Mouse (Mus musculus) brain, embryonic 14.5 days (tissue): Measurements from ENCODE around the gene Msantd2. TPM values are rescaled to one million over a fixed set of nuclear protein-coding genes. Genes with fewer than 3 reads are reported as not detected.

Source experiments
- DNase-seq: peaks from one replicate; pipeline ENCODE4 v3.0.0-alpha.2; 2011; ENCODE audit warnings: low read depth
- CTCF ChIP-seq: fragments of 200-500 bp; IDR thresholded peaks from 2 replicates; pipeline ENCODE4 v1.5.1; 2012; ENCODE audit warnings: inconsistent platforms, mild to moderate bottlenecking, moderate library complexity, borderline replicate concordance; ENCODE audit not compliant: insufficient read depth, insufficient read length; ENCODE audit errors: extremely low read depth
- POLR2A ChIP-seq: fragments of 200-500 bp; IDR thresholded peaks from 2 replicates; pipeline ENCODE4 v1.6.1; 2012; ENCODE audit warnings: mild to moderate bottlenecking, inconsistent platforms, borderline replicate concordance; ENCODE audit not compliant: poor library complexity, insufficient read depth, insufficient read length, severe bottlenecking; ENCODE audit errors: extremely low read depth
- polyA plus RNA-seq: library from polyadenylated mRNA; depleted of rRNA; stranded (reverse); fragments of >200 nt; gene quantifications from 2 replicates; pipeline ENCODE4 v1.2.3, GENCODE M21; 2012

Msantd2 gene
- polyA plus RNA-seq, 1 experiment: 72.6 TPM

DNA sequence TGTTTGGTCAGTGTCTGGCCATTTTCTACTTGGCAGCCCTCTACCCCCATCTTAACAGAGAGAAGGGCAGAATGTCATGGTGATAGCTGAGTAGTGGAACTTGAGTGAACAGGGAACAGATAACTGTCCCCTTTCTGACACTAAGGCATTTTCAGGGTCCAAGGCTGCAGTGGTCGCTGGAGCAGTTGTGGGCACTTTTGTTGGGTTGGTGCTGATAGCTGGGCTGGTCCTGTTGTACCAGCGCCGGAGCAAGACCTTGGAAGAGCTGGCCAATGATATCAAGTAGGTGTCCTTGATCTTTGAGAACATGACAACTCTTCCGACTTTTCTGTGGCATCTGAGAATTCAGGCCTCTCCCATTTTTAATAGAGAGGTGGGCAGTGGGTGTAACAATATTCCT is 47.7 kb downstream of the Msantd2 start:
- no peak for TF ChIP-seq POLR2A
- TF ChIP-seq CTCF: no peak
- no peak for DNase-seq

DNA sequence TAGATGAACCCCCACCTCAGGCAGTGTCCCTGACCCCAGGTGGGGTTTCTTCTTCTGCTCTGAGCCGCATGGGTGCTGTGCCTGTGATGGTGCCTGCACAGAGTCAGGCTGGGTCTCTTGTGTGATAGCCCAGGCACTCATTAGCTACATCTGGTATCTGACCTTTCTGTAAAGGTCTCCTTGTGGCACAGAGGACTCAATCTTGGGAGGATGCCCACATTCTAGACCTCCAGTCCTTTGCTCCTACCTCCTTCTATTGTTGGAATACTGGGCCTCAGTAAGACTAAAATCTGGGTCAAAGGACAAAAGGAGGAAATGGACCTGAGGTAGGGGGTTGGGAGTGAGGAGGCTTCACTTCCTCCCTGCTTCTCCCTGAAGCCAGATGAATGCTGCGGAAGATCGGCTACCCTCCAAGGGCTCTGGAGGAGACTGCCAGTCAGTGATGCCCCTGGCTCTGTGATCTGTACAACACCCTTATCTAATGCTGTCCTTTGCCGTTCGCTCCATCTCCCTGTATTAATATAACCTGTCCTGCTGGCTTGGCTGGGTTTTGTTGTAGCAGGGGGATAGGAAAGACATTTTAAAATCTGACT is 48.6 kb downstream of the Msantd2 start:
- DNase-seq: no peak
- TF ChIP-seq POLR2A (no peak), CTCF (no peak)

DNA sequence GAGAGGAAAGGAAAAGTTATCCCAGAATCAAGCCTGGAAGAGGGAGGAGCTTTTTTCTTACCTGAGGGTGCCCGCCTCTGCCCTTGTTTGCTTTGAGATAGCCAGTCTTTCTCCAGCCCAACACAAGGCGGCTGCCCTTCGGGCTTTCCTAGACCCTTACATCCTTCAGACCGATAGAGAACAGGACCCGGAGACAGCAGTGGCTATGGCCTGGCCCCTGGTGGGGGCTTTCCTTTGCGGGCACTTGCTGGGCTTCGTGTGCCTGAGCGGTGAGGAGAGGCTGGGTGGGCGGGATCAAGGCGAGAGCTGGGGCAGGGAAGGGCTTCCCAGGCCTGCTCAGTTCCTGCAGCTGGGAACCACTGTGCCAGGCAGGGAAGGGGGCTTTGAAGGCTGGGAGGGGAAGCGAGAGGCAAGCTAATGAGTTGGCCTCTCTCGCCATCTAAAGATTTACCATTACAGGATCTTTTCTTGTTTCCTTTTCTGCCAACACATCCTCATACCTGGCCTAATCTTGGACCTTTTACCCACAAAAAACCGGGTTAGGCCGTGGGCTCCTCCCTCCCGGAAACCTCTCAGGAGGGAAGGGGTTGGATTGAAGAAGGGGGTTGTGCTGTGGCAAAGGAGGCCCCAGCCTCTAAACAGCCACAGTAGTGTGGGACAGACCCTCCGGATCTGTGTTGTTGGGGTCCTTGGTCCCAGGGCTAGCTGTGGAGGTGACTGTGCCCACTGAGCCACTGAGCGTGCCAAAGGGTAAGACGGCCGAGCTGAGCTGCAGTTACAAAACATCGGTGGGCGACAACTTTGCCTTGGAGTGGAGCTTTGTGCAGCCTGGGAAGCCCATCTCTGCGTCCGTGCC is 50.3 kb downstream of the Msantd2 start, which contains the start of gene Vsig2:
Gene Vsig2 (plus strand): TSS at position 86 of the 856 bp plus-strand sequence.
- TF ChIP-seq POLR2A (no peak), CTCF (no peak)
- DNase-seq: no peak

DNA sequence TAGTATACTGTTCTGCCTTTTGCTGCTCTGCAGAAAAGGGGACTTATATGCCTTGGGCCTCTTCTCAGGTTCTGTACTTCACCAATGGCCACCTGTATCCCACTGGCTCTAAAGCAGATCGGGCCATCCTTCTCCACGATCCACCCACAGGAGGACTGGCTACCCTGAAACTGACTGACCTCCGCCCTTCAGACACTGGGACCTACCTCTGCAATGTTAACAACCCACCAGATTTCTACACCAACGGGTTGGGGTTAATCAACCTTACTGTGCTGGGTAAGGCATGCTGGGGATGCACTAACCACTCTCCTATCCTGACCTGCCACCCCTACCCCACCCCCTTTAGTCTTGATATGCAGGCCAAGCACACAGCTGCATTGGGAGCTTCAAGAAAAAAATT is 51.1 kb downstream of the Msantd2 start:
- no peak for DNase-seq
- TF ChIP-seq CTCF (no peak), POLR2A (no peak)

DNA sequence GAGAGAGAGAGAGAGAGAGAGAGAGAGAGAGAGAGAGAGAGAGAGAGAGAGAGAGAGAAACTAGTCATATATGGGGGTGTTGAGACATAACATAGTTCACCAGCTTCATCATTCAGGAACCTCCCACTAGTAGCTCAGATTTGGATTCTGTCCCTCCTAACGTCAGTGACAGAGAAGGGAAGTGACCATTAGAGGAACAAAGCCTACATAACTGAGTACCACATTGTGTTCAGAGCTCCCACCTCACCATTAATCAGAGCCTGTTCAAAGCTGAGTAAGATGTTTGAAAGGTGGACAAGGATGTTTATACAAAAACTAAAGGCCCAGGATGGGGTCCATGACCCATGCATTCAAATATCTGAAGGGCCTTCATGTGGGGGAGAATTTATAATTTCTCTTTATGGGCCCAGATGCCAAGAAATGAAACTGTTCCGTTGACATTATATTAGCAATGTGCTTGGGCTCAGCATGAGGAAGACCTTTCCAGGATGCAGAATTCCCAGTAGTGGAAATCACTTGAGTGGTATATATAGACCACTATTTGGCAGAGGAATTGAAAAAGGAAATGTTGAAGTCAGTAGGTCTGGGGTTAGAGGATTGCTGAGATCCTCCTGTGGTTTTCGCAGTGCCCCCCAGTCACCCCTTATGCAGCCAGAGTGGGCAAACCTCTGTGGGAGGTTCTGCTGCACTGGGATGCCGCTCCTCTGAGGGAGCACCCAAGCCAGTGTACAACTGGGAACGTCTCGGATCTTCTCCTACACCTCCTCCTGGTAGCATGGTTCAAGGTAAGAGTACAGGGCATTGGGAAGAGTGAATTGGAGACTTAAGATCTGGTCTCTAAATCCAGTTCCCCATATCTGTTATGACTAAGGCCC is 51.8 kb downstream of the Msantd2 start:
- TF ChIP-seq POLR2A (no peak), CTCF (no peak)
- DNase-seq: no peak

DNA sequence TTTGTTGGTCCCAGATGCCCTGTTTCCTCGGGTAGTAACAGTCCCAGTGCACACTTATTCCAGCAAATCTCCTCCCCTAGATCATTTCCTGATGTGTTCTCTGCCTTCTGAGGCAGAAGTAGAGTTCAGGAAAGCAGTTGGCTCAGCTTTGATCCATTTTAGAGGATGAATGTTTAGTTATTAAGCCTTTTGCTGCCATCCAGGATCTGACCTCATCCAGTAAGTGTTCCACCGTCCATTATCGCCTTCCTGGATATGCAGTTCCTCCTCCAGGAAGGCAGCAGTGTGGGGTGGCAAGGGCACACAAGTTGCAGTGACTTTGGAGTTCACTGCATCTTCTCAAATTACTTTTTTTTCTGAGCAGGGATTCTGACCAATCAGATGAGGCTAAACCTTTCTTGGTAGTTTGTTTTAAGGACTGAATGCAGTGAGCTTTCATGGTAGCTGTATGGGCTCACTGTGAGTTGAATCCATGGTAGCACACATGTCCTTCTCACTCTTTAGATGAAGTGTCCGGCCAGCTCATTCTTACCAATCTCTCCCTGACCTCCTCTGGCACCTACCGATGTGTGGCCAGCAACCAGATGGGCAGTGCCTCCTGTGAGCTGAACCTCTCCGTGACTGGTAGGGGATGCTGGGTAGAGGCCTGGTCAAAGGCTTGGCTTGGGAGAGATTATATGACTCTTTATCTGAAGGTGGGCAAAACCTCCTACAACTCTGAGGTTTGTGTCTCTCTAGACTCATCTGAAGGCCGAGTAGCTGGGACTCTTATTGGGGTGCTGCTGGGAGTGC is 52.9 kb downstream of the Msantd2 start:
- no peak for TF ChIP-seq POLR2A
- TF ChIP-seq CTCF: no peak
- no peak for DNase-seq

DNA sequence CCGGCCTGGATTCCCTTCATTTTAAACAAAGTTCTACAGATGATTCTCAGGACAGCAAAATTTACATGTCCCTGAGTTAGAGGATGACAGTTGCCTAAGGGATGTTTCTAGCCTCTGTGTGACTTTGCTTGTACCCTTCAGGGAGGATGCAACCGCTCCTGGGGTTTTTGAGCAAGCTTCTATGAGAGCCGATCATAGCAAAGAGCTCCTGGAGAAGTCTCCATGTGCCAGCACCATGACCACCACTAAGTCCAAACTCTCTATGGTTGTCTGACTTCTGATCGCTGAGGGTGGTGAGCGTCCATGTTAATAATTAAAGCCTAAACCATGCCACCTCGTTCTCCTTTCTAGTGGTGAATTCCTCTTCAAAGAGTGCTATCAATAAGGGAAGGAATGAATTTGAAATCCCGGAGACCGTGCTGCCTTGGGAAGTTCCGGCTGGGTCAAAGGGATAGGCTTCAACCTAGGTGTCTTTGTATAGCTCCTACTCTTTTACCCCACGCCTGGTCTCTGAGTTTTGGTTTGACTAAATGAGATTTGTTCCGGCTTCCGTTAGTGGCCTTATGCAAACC is 54.8 kb downstream of the Msantd2 start:
- DNase-seq: no peak
- TF ChIP-seq POLR2A: no peak
- TF ChIP-seq CTCF: no peak

DNA sequence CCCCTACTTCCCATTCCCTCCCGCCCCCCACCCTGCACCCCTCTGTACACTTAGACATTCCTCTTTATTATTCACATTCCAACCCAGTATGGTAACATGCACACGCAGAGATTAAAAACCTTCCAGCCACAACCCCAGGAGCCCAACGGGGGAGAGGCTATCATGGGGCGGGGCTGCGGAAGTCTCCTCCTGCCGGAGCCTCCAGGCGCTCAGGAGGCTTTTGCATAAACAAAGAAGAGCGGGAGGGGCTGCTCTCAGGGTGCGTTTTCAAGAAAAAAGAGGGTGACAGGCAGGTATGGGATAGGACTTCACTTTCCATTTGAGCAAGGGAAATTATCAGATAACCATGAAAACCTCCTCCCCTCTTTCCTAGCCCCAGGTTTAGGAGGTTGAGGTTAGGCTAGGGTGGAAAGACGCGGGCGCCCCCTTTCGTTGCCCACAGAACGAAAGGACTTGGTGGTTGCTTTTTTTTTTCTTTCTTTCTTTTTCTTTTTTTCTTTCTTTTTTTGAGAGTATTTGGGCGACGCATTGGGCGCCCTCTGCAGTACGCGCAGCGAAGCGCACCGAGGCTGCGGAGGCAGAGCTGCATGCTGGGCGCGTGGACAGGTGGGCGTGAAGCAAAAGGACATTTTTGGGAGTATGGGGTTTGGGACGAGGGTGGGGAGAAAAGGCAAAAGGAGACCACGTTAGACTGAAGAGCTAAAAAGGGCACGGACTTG is 55.5 kb downstream of the Msantd2 start:
- peak; percentile 73 for DNase-seq
- TF ChIP-seq POLR2A: no peak
- peak; percentile 73 for TF ChIP-seq CTCF

DNA sequence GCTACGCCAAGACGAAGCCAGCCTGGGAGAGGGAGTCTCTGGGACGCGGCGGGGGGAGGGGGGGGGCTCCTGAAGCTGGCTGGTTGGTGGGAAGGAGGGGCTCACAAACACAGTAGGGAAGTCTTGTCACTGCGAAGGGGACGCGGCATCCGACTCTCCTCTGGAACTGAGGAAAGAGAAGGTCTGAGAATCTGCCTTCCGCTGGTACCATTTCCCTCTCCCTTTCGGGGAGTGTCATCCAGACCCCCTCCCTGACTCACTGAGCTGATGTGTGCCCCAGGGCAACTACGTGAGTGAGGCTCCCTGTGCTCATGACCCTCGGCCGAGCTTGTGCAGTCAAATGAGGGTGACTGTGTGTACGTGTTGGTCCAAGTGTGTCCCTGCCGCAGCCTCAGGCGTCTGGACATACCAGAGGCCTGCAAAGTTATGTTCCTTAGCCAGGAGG is 56.1 kb downstream of the Msantd2 start:
- no peak for DNase-seq
- TF ChIP-seq CTCF (no peak), POLR2A (no peak)
